Mouse (Mus musculus) induced T-regulatory cell, adult 2 months (primary cell): ENCODE measurements around the gene Samm50.

Experiments
- DNase-seq: peaks from one replicate; pipeline ENCODE4 v3.0.0-alpha.2; 2012; ENCODE audit warnings: low read depth

Gene Samm50

GRCm38 (mm10) chr15:84238552-84238951 is 46.5 kb downstream of the Samm50 start:
- no peak for DNase-seq

GRCm38 (mm10) chr15:84238991-84239401 is 47.0 kb downstream of the Samm50 start:
- DNase-seq, result no peak

DNA sequence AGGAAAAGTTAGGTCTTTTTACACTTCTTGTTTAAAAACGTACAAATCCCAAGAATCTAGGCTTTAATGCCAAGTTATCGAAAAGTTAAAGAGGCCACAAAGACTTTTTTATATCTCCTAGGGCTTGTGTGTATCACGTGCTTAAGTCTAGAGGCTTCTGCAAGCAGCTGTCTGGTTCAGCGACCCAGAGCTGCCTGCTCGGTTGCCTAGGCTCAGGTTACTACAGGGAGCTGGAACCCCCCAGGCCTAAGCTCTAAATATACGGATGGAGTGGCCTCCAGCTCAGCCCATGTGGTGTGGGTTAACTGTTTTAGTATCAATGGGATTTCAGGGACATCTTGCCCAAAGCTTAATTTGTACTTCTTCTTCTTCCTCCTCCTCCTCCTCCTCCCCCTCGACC is 49.5 kb downstream of the Samm50 start:
- DNase-seq, result no peak

DNA sequence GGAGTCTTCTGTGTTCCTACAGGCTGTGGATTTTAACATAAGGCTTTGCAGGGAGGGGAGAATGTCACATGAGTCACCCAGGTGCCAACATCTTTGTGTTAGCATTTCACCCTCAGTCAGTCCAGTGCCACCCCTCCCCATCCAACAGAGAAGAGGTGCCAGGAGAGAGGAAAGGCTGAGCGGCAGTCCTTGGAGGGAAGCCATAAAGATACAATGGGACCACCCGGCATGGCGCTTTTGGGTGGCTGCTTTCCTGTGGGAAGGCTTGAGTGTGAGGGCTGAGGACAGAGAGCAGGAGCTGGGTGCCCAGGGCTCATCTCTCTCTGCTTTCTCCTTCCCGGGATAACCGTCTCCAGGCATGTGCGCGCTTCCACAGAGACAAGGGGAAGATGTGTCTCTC is 53.1 kb downstream of the Samm50 start:
- DNase-seq, result no peak

- no peak for DNase-seq
Observed at GRCm38 (mm10) chr15:84246195-84246594, 54.2 kb downstream of the Samm50 start.

GRCm38 (mm10) chr15:84247309-84247708 is 55.3 kb downstream of the Samm50 start:
- no peak for DNase-seq

- DNase-seq, result no peak
Observed at GRCm38 (mm10) chr15:84251227-84251626, 59.2 kb downstream of the Samm50 start.

DNA sequence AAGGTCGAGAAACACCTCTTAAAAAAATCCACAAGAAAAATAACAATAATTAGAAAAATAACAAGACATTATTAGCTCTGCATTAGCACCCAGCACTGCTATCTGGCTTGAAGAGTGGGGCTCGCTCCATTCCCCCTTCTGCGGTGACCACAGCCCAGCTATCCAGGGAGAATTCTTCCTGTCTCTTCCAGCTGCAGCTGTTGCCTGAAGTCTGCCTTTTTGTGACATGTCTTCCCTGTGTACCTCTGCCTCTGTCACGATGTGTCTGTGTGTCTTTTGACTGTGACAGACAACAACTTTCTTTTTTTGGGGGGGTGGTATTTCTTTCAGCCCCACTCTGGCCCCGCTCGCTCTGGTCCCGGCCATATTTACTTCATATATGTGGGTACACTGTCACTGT is 60.6 kb downstream of the Samm50 start:
- DNase-seq, result no peak

- no peak for DNase-seq
Observed at GRCm38 (mm10) chr15:84253757-84254156, 61.7 kb downstream of the Samm50 start.

GRCm38 (mm10) chr15:84254387-84254786 is 62.3 kb downstream of the Samm50 start:
- no peak for DNase-seq

DNA sequence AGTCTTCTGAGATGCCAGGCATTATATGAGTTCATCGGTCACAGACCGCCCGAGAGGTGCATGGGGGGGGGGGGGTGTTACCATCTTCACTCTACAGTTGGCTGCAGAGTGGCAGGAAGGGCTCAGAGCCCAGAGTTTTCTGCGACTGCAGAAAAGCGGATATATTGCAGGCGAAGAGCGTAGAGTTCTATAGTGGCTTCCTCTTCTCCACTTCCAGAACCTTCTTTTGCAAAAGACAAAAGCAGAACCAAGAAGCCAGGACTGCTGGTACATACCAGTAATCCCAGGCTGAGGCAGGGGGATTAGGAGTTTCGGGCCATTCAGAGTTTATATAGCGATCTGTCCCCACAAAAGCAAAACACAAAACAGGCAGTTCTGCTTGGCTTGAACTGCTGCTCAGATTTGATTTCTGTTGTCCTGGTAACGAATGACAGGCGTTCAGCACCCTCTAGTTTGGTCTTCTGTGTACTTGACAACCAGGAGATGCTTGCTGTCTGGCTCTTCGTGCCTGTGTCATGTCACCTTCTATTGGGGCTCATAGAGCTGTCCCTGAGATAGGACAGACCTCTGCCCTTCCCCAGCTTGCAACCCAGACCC is 64.3 kb downstream of the Samm50 start:
- no peak for DNase-seq

DNA sequence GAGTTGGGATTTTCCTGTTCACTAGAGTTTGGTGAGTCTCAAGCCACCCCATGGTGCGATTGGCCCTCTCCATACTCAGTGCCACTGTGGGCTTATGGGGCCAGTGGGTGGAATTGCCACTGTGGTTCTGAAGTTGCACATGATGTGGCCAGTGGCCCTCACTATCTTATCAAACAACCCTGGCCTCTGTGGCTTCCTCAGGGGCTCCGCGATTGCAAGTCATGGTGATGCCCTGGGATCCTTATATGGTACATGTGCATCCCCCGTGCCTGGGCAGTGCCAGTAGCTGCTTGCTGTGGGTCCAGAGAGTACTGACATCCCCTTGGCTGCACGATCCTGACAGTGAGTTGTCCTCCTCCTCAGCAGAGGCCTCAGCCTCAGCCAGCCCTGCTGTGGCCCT is 64.8 kb downstream of the Samm50 start:
- DNase-seq, result no peak

GRCm38 (mm10) chr15:84258602-84259355 is 66.7 kb downstream of the Samm50 start:
- DNase-seq, result no peak

DNA sequence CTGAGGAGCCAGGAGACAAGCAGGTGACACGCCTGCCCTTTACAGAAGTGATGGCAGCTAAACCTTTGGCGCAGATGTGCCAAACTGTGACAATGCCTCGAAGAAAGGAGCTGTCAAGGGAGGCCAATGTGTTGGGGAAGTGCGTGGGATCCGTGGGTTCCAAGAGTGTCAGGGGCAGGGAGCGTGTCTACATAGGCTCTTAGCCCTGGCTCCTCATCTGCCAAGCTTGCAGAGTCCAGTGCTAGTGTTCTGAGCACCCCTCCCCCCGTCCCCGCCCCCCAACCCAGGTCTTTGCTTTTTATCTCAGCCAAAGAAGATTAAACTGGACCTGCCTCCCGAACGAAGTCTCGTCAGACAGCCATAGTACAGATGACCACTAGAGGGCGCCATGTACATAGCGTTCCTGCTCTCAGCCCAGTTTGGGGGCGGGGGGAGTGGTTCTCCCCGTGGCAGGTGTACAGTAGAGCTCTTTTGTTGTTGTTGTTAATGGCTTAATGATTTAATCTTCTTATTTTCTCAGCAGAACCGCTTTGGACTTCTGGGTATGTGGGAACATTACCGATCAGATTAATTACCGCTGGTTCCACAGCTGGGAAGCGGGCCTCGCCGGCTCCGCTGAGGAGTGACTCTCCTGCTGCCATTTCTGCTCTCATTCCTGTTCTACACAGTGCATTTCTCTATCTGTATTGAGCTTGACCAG is 68.2 kb downstream of the Samm50 start:
- DNase-seq, result peak; percentile 73

- no peak for DNase-seq
Observed at GRCm38 (mm10) chr15:84262630-84263029, 70.6 kb downstream of the Samm50 start.

DNA sequence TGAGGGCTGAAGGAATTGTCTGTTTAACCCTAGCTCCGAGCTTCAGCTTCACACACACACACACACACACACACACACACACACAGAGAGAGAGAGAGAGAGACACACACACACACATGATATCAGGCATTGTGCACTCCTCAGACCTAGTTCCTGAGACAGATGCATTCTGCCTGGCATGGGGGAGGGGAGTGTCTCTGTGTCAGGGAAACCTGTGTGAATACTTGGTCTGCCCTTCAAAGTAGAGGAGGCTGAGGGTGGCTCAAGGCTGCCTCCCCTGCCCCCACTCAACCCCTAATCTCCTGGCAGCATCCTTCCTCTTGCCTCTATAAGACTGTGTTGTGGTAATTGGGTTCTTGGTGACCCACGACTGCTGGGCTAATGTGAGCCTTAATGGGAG is 71.5 kb downstream of the Samm50 start:
- DNase-seq, result no peak

DNA sequence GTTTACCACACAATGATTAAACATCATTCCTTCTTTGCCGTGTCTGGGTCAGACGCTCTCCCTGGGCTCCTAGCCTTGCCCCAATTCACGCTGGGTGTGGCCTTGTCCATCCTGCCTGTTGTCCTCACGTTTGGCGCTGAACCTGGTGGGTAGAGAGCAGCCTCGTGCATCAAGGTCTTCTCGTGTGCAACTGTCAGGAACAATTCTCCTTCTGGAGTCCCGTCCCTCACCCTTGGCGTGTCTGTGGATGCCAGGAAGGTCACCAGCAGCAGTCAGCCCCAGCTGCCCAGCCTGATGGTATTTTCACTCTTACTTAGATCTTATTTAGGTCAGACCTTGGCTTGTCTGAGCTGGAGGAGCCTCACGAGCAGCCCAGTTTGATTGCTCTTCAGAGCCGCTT is 73.1 kb downstream of the Samm50 start:
- DNase-seq, result no peak

DNA sequence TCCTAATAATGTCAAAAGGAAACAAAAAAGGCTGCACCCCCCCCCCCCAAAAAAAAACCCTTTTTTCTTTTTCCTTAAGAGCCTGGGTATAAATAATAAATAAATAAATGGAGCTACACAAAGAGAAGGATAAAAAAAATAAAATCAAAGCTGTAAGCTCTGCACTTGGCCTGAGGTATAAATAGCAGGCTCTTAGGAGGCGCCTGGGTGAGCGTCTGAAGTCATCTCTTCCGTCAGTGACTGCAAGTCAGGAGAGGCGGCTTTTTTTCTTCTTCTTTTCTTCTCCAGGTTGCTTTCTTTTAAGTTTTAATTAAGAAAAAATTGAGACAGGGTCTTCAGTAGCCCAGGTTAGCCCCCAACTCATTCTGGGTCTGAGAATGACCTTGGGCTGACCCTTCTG is 74.2 kb downstream of the Samm50 start:
- DNase-seq, result no peak
